Mouse (Mus musculus) testis, adult 2 months (tissue): ENCODE data around the gene Etv3.

ENCODE experiments used
- CTCF ChIP-seq: fragments of 200-500 bp; IDR thresholded peaks from 2 replicates; pipeline ENCODE4 v1.5.1; 2012; ENCODE audit warnings: low read depth, mild to moderate bottlenecking, inconsistent platforms, low read length, moderate library complexity; ENCODE audit not compliant: control insufficient read depth, insufficient read depth, insufficient replicate concordance
- POLR2A ChIP-seq: fragments of 200-500 bp; IDR thresholded peaks from 2 replicates; pipeline ENCODE4 v1.6.1; 2012; ENCODE audit warnings: low read depth, mild to moderate bottlenecking, inconsistent platforms, low read length, moderate library complexity; ENCODE audit not compliant: control insufficient read depth

- TF ChIP-seq CTCF (no peak), POLR2A (no peak)
Measured at GRCm38 (mm10) chr3:87540028-87540675, 14.9 kb downstream of the Etv3 start.
